Mouse (Mus musculus): ENCODE measurements around the gene Pepd.
A peak's percentile ranks its signal among the peaks of the same experiment; 100 is the strongest.

Gene Pepd

GRCm38 (mm10) chr7:35027801-35028420, 115.7 kb downstream of the Pepd start:
- no peak for DNase-seq (ENCODE audit: low spot score in 2 of 2)

- DNase-seq (ENCODE audit: low spot score in 2 of 2) = no peak
These were observed 116.4 kb downstream of the Pepd start for GRCm38 (mm10) chr7:35028559-35028958.

DNA sequence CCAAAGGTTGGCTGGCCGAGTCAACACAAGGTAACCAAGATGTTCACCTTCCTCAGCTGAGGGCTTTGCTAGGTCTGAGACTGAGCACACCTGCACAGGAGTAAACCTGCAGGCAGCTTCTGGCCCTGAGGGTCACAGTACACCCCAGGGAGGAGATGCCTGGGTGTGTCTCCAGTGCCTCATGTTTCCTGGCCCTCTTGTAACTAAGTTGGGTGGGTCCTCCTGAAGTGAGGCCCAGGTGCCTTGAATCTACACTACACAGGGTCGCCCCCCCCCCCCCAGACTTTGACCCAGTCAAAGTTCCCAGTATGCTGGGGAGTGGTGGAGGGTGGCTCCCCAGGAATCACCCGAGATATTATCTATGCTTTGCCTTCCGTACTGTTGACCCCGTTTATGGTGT, 117.0 kb downstream of the Pepd start:
- no peak for DNase-seq (ENCODE audit: low spot score in 2 of 2)

DNA sequence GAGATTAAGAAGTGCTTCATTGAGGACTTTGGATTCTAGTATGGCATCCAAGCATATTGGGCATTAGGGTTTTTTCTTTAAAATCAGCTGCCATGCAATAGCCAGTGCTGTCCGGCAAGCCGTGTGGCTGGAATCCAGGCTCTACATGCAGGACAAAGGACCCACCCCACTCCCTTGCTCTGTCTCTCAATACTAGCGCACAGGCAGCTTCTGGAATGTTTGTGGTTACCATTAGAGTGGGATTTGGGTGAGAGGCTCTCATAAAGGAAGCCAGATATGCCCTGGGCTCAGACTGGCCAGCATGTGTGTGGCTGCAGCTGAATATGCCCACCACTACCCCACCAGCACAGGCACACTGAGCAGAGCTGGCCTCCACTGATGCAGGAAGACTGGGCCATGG, 117.5 kb downstream of the Pepd start:
- DNase-seq (ENCODE audit: low spot score in 2 of 2) = no peak

DNA sequence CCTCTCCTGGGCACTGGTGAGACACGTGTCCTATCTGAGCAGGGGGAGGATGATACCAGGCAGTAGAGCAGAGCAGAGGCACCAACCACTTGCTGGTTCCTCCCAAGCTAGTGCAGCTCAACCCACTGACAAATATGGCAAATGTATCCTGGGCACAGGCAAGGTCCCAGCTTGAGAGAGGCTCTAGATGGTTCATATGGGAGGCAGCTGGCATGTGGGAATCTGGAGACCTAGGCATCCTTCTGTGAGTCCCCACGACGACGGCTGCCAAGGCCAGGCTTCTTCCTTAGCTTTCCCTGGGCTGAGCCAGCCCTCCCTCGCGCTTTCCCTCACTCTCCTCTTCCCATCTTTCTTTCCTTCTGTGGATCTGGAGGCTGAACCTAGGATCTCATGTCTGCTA, 118.4 kb downstream of the Pepd start:
- DNase-seq (ENCODE audit: low spot score in 2 of 2) = no peak

DNA sequence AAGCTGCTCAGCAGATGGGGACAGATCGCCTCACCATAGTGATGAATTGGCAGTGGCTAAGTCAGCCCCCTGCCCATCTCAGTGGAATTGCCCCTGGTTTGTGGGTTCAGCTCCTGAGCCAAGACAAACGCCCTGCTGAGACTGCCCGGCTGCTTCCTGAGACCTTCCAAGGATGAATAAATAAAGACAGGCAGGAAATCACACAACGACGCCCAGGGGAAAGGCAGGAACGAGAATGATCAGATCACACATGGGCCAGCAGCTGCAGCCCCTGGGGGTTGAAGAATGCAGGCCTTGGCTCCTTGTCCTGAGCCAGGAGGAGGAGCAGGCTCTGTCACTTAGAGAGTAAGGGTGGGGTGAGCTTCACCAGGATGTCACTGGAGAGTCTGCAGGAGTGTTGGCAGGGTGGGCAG, 123.0 kb downstream of the Pepd start:
- no peak for DNase-seq (ENCODE audit: low spot score in 2 of 2)

- no peak for DNase-seq (ENCODE audit: low spot score in 2 of 2)
These were observed 123.4 kb downstream of the Pepd start for GRCm38 (mm10) chr7:35035565-35035964.

- DNase-seq (ENCODE audit: low spot score in 2 of 2) = no peak
These were observed 124.1 kb downstream of the Pepd start for GRCm38 (mm10) chr7:35036266-35036731.

GRCm38 (mm10) chr7:35037408-35037807, 125.2 kb downstream of the Pepd start:
- DNase-seq (ENCODE audit: low spot score in 2 of 2) = no peak

GRCm38 (mm10) chr7:35040176-35040972, 128.2 kb downstream of the Pepd start:
- no peak for DNase-seq (ENCODE audit: low spot score in 2 of 2)

- peak in 1 of 2 experiments; percentile 75 for DNase-seq (ENCODE audit: low spot score in 2 of 2)
These were observed 129.4 kb downstream of the Pepd start for GRCm38 (mm10) chr7:35041286-35042208.

- DNase-seq (ENCODE audit: low spot score in 2 of 2) = no peak
These were observed 130.0 kb downstream of the Pepd start for GRCm38 (mm10) chr7:35042209-35042554.

GRCm38 (mm10) chr7:35042759-35043217, 130.6 kb downstream of the Pepd start:
- peak in 1 of 2 experiments; percentile 74 for DNase-seq (ENCODE audit: low spot score in 2 of 2)

DNA sequence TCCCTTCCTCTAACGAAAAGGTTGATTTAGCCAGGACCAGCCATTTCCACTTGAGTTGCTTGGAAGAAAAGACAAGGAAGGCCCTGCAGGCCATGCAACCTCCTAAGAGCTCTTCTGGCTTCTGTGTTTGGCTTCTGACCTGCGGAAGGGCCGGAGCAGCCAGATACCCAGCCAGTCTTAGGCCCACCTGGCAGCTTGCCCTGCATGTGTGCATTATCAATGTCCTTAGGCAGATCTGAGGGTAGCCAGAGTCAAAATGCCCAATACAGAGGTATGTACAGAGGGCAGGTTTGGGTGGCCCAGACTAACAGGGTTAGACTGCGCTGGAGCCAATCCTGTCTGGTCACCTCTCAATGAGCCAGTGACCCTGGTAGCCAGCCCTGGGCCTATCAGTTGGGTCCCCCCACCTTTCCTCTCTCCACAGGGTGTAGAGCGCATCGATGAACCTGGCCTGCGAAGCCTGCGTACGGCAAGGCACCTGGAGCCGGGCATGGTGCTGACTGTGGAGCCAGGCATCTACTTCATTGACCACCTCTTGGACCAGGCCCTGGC, 131.2 kb downstream of the Pepd start:
- no peak for DNase-seq (ENCODE audit: low spot score in 2 of 2)

DNA sequence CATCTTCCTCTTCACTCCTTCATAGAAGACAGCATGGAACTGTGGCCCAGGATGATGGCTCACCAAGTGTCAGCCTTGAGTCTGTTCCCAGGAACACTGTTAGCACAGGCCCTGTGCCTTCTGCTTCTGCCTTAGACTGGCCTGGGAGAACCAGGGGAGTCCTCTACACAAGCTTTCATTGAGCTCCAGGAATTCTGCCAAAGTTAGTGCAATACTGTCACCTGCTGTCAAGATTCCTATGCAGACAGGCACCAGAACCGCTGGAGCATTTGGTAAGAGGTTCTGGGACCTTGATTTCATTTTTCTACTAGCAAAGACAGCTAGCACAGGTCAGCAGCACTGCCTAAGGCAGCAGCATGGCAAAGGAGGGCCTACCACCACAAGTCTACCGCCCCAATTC, 132.5 kb downstream of the Pepd start:
- DNase-seq (ENCODE audit: low spot score in 2 of 2) = no peak

DNA sequence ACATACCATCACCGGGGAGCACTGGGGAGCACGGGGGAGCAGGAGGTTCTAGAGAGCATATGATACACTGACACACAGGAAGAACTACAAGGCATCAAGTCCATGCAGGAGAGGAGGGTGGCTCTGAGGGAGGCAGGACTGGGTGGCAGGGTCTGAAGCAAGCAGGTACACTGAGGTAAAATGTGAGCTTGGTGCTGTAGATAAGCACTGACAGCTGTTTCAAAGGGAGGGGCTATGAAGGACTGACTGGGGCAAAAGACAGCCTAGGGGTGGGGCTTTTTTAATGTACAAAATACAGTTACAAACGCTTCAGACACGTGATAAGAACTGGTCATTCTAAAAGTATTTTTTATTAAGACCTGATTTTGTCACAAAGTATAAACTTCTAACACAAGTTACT, 133.9 kb downstream of the Pepd start:
- no peak for DNase-seq (ENCODE audit: low spot score in 2 of 2)

- DNase-seq (ENCODE audit: low spot score in 2 of 2) = no peak
These were observed 138.4 kb downstream of the Pepd start for GRCm38 (mm10) chr7:35050540-35050939.

GRCm38 (mm10) chr7:35053161-35053560, 141.0 kb downstream of the Pepd start:
- no peak for DNase-seq (ENCODE audit: low spot score in 2 of 2)

DNA sequence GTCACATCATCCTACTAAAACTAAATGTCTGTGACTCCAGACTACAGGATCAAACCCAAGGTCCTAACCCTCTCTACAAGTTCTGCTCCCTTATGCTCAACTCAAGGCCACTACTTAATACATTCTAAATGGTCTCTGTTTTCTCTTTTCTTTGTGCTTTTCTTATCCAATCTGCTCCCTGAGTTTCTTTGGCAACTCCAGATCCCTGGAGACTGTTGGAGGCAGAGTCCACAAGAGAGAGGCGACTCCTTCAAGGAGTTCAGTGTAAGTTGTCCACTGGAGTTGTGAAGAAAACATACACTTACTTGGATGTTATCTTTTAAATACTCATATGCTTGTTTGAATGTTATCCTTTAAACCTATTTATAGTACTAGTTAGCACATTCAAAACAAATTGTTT, 142.1 kb downstream of the Pepd start:
- DNase-seq (ENCODE audit: low spot score in 2 of 2) = no peak

GRCm38 (mm10) chr7:35054977-35055618, 142.9 kb downstream of the Pepd start:
- no peak for DNase-seq (ENCODE audit: low spot score in 2 of 2)
